Mouse (Mus musculus): ENCODE data around the gene Scoc.

Scoc gene

DNA sequence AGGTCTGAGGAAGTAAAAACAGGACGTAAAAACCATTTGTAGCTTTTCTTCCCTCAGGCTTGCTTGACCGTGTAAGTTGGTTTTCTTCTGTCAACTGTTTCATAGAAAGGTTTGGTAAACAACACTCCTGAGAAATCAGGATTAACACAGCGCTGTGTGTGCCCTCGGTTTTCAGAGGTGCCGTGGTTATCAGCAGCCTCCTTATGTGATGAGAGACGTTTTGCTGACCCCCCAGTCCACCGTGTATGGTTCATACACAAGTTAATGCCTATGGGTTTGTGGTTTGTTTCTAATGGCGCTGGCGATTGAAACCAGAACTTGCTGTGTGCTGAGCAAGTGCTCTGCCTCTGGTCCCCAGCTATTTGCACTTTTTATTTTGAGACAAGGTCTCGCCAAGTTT lies 52.6 kb downstream of the Scoc start:
- in situ Hi-C loops (cut with MboI; ENCODE audit: low sequenced_read_pairs): no loop called here

DNA sequence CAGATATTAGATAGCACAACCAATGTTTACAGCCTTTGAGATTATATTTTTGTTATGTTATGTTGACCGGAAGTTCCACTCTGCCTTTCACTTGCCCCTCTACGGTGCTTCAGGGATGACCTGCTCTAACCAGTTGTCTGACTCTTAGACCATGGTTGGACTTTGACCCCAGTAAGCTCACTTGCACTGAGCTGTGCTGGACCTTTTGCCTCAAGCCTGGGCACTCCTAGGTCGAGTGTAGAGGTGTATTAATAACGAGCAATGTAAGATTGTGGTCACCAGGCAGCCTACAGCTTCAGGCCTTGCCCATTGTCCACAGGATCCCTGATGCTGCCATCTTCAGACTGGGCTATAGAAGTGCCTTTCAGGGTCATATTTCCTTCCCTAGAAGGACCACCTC lies 60.5 kb downstream of the Scoc start:
- in situ Hi-C loops (cut with MboI; ENCODE audit: low sequenced_read_pairs): no loop called here

DNA sequence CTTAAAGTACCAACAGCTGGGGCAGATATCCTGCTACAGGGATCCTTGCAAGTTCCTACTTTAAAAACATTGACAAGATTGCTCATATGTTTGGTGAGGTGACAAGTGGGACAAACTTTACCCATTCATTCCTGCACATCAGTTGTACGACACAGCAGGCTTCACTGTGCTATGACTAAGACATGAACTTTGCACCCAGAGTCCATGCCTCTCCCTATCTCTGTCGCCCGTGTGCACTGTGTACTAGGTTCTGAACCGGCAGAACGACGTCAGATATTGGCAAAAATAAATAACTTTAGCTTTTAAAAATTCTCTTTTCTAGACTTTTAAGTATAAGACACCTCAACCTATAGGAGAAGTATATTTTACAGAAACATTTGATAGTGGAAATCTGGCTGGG lies 61.5 kb downstream of the Scoc start:
- in situ Hi-C loops (cut with MboI; ENCODE audit: low sequenced_read_pairs): no loop called here

DNA sequence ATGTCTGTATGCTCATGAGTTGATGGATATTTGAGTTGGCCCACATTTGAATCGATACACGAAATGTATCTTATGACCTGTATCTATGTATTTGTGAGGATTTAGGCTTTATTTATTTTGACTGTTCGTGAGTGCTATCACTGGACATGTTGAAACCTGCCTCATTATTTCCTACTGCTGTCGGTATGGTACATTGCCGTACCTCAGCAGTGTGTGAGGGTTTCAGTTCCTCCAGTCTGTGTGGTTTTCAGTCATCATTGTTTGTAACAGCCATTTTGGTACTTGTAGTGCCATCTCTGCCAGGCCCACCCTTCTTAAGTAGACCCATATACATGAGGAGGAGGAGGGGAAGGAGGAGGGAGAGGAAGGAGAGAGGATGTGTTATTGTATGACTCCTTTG lies 63.9 kb downstream of the Scoc start:
- in situ Hi-C loops (cut with MboI; ENCODE audit: low sequenced_read_pairs): no loop called here

DNA sequence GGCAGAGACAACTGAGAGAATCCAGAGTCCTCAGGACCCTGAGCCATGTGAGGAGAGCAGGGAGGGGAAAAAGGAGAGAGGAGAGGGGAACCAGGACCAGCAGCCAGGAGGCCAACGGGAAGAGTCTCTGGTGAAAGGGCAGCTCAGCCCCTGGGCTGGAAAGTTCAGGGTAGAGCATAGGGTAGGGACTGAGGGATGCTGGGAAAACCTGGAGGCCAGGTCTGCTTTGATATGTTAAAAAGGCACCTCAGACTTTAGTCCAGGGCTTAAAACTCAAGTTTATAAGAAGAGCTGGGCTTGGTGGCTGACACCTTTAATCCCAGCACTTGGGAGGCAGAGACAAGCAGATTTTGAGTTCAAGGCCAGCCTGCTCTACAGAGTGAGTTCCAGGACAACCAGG lies 65.7 kb downstream of the Scoc start:
- in situ Hi-C loops (cut with MboI; ENCODE audit: low sequenced_read_pairs): no loop called here

DNA sequence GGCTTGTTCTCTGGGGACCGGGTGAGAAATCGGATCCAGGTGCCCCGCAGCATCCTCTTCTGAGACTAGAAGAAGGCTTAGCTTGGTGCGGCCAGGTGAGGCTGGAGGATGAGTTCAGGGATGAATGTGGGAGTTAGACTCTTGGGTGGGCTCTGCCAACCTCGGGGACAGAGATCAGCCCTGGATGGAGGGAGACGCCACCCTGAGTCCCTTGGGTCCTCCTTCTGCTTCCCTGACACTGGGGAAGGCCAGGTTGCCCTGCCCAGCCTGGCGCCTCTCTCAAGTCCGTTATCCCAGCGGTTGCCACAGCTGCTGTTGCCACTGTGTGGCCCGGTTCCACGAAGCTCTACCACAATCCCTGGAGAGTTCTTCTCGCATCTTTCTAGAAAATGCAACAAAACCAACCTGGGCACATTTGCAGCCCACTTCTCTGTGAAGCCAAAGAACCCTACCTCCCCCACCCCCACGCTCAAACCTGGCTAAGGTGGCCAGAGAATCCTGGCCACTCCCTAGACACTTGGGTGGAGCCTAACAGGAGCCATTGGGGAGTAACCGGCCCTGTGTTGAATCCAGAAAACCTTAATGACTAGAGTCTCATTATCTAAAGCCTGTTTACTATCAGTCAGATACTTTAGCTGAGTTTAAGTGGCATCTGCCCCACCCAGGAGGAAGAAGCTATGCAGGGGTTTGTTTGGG lies 68.0 kb downstream of the Scoc start:
- in situ Hi-C loops (cut with MboI; ENCODE audit: low sequenced_read_pairs): no loop called here

DNA sequence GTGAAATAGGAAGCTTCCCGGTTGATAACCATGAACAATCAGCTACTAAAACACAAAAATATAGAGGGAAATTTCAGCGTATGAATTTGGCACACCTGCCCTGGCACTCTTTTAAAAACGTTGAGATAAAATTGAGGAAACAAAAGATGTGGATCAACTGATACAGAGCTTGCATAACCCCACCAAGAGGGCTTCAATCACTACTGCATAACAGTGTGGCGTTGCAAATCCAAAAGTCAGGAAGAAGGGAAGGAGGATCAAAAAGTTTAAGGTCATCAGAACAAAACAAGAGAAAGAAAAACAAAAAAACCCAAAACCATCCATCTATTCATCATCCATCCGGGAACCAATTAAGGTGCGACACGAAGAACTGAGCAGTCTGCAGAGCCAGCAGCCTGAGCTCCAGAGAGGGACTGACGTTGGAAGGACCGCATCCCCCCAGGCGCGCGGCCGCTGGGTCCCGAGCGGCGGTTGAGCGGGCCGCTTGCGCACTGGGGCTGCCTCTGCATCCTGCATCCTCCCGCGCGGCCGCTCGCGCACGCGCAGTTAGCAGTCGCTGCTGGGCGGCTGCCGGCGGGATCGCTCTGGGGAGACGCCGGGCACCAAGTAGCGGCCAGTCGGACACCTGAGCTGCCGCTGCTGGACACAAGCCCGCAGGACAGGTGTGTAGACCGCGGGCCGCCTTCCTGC lies 68.7 kb downstream of the Scoc start, which contains the start of gene Clgn:
Gene Clgn (plus strand): TSS at position 552 of the 690 bp plus-strand sequence.
- in situ Hi-C loops (cut with MboI; ENCODE audit: low sequenced_read_pairs): no loop called here

DNA sequence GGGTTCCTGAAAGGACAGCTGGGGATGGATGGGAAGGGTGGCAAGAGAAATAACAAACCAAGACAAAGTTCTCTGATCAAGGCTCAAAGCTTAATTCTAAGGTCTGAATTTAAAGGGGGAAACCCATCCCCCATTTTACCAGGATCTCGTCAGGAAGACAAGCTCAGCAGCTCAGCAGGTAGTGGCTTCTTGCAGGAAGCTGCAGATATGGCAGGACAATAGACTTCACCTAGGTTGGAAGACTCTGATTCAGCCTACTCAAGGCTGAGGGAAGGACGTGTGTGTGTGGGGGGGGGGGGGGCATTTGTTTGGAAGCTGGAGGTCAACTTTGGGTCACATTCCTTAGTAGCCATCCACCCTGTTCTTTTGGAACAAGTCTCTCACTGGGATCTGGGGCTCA lies 75.3 kb downstream of the Scoc start:
- in situ Hi-C loops (cut with MboI; ENCODE audit: low sequenced_read_pairs): no loop called here

DNA sequence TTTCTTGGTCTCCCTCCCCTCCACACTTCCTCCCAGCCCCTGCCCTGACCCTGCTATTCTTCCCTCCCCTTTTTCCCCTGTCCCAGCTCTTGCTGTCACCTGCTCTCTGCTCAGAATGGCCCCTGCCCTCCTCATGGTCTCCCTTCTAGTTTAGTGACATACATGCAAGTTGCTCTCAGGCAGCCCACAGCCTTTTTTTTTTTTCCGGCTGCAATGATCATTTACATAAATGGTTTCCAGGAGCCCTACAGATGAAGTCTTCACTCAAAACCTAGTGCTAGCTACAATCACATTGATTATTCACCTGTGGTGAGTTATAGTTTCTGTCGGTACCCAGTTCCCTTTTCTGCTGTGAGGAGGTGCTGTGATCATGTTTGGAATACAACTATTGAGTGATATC lies 77.2 kb downstream of the Scoc start:
- in situ Hi-C loops (cut with MboI; ENCODE audit: low sequenced_read_pairs): no loop called here

DNA sequence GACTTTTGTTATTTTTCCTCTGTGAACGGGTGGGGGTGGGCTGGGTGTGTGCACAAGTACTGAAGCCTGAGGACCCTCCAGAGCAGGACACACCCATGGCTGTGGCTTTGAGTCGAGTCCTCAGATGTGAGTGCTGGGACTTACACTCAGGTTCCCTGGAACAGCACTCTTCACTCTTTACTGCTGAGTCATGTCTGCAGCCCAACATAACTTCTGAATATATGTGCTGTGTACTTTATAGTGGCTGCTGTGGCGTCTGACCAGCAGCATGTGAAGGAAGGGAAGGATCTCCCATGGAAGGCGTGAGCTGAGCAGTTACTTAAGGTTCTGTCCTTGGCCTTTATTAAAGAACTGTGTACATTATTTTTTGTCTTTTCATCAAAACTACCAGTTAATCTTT lies 78.0 kb downstream of the Scoc start:
- in situ Hi-C loops (cut with MboI; ENCODE audit: low sequenced_read_pairs): no loop called here

Data from CH12F3 (cell line).